Mouse (Mus musculus) liver, embryonic 14.5 days (tissue): ENCODE data around the gene Olfr110.

Experiments
- CTCF ChIP-seq: IDR thresholded peaks from 2 replicates; pipeline ENCODE4 v1.5.1; 2016; ENCODE audit warnings: antibody characterized with exemption, low read depth, control low read depth
- EP300 ChIP-seq: IDR thresholded peaks from 2 replicates; pipeline ENCODE4 v1.6.1; 2016; ENCODE audit warnings: antibody characterized with exemption, low read depth

DNA sequence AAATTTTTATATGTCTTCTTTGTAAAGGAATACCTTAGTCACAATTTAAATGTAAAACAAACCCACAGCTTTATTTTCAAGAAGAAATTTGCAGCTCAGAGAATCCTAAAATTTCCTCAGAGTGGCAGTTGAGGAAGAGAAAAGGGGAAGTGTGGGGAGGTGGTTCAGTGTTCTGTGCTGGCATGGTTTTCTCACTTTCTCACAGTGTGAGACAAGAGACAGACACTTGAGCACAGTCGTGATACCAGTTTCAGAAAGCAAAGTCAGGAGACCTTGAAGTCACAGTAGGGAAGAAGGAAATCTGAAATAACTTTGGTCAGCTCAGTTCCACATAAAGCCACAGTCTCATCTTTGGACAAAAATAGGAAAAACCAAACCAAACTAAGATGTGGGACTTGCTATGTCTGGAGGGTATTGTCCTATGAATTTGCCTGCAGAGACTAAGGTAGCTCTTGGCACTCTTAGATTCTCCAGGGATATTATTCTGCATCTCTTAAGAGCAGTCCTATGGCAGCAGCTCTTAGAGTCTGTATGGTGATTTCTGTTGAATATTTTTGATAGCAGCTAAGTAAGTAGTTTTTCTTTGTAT is at the start of gene Olfr110:
- TF ChIP-seq CTCF (no peak), EP300 (no peak)
